Mouse (Mus musculus) left cerebral cortex, adult 11 months (tissue): Measurements from ENCODE around the gene Trpc5.

Source experiments
- DNase-seq: peaks from one replicate; pipeline ENCODE4 v3.0.0; 2022; ENCODE audit warnings: low spot score

The Trpc5 gene

GRCm38 (mm10) chrX:144335332-144336015 lies 352.5 kb downstream of the Trpc5 start:
- DNase-seq: no peak
